Mouse (Mus musculus): ENCODE data around the gene Pam.
"Not testable (repeated sequence)": the region's sequence is repeated elsewhere in the genome, so short reads cannot be mapped to it uniquely, and the experiment has no call there.

Pam gene

DNA sequence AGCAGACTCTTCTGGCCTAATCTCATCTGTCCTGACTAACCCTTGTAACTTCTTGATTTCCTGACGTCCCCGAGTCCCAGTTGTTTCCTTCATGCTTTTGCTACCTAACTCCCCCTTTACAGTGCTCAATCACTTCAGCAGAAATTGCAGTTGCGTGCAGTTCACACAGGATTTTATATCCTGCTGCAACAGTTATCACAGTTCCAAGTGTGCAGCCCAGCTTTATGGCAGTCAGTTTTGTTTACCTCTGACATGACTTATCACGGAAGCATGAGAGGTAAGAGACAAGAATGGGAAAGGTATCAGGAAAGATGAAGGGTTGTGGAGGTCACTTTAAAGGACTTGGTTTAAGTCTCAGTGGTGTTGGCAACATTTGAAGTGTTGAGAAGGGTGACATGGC, 125.7 kb downstream of the Pam start:
- CTCF ChIA-PET = no interaction called here

DNA sequence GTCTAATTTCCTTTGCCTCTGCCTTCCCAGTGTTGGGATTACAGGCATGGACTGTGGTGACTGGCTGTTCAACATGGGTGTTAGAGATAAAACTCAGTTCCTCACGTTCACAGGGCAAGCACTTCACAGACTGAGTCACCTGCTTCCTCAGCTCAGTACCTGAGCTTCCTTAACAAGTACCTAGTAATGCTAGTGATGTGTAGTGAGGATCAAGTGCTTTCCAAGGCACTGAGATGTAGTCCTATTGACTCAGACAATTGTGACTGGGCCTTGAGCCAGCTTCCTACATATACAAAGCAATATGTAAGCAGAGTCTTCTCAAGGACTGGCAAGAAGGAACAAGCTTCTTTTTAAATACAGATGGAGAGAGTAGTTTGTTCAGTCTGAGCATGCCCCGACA, 131.7 kb downstream of the Pam start:
- CTCF ChIA-PET = no interaction called here

DNA sequence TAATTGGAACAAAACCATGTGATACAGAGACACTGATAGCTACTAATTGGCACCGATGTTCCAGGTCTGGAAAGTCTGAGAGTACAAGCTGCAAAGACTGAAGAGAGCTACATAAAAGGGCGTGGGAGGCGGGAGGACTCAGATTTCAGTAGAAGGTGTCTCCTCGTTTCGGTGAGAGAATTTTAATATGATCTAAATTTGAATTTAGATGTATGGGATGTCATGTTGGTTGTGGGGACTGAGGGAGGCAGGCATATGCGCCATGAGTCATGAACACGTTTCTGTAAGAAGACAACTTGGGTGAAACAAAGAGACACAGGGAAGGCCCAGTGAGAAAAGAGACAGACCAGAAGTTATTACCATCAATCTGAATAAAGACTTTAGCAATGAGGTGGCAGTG, 133.3 kb downstream of the Pam start:
- CTCF ChIA-PET = no interaction called here

DNA sequence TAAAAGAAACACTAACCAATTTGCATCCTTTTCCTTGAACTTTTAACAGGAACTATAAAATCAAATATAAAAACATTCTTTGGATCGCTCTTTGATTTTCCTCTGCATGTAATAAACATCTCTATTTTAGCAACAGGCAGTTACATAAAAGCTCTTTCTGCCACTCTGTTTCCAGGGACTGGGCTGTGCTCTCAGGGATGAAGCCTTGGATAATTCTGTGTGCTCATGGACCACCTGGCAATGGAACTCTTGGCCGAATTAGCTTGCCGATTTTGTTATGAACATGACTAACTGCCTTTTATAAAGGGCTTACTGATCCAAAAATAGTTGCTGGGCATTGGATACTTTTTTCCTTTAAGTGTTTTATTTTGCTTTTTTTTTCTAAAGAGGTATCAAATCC, 134.8 kb downstream of the Pam start:
- CTCF ChIA-PET = no interaction called here

DNA sequence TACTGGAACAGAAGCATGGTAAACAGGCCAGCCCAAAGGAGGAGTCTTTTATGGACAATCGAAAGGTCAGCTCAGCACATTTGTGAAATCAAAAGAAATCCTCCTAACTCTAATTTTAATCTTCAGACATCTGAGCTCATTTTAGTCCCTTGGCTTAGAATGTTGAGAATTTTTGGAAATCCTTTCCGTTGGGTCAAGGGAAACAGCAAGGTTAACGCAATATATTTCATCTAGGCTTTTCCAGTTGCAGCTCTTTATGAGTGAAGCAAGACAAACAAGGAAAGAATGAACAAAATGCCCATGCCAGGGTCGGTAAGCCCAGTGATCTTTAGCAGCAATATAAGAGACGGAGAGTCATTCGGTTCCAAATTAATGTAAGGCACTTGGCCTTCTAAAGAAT, 135.3 kb downstream of the Pam start:
- CTCF ChIA-PET = no interaction called here

DNA sequence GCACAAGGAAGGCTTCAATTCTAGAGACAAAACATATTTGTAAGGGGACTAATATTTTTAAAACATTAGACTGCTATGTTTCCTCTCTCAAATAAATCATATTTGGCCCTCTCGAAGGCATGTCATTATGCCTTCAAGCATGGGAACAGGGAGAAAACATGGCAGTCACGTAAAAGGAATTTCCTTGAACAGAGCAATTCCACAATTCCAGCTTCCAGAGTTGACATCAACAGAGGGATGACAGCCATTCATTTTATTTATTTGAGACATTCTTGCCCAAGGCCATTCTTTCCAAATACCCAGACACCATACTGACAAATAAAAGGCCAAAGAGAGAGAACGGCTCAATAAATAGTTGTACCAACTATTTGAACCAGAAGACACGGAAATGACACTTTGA, 136.7 kb downstream of the Pam start:
- CTCF ChIA-PET = no interaction called here

DNA sequence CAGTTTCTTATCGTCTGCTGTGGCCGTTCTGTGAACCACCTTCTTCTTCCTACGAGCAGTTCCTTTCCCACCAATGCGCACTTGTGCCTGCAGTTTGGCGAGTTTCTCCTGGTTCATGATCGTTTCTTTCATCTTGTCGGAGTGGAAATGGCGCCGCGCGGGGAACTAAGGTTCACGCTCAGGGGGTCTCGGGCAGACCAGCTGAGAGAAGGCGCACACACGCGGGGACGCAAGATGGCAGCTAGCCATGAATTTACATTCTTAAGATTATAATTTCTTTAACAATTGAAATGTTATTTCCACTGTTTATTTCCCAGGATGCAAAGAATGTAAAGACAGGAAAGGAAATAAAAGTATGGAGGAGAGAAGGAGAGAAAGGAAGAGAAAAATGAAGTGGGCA, 146.2 kb downstream of the Pam start:
- CTCF ChIA-PET = not testable (repeated sequence)

DNA sequence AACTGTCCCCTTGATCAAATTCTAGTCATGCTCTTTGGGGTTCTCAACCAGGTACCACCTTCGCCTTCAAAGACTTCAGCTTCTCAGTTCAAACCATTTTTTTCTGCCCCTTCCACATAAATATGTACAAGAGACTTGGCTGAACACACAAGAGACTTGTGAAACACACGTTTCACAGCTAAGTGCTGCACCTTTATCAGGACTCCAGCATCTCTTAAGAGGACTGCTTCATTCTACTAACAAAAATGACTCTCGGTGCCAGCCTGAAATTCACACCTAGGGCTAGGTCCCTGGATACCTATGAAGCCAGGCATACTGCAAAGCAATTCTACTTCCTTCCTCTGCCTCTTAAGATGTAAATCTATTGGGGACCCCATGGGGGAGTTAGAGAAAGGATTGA, 148.3 kb downstream of the Pam start:
- CTCF ChIA-PET = no interaction called here

DNA sequence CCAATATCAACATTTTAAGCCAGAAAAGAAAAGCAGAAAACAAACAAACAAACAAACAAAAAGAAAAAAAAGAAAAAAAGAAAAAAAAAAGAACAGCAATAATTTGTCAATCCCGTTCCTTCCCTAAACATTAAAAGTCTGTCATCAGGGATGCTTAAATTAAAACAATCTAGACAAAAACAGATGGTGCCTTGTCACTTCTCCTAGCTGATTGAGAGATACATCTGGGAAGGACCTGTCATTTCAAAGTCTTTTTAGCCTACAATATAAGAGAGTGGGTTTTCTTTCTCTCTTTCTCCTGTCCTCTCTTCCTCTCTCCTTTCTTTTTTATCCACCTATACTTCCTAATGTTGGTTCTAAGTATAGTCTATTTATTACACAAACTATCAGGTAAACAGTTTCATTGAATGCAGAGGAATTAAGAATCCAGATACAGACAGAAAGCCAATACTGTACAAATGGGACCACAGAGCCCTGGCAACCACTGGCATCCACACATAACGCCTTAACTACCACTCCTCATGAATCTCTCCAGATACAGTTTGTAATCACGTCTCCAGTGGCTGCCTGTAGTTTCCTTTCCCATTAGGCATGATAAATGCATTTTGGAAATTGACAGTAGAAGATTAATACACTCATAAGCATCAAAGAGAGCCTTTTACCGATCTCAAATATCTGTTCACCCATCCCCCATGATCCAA, 151.4 kb downstream of the Pam start:
- CTCF ChIA-PET = no interaction called here

DNA sequence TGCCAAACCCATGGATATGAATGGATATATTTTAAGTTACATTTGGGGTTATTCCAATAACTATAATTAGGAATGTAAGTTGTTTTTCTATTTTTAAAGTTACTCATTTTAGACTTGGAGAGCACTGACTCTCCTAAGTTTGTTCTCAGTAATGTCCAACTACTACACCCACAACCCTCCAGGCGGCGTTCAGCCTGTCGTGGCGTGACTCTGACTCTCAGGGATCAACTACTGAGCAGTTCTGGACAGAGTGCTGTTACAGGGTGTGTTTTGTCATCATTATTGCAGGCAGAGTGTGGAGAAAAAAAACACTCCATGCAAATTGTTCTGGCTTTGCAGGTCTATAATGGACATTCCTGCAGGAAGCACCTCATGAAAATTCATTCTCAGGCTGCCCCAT, 152.0 kb downstream of the Pam start:
- CTCF ChIA-PET = no interaction called here

DNA sequence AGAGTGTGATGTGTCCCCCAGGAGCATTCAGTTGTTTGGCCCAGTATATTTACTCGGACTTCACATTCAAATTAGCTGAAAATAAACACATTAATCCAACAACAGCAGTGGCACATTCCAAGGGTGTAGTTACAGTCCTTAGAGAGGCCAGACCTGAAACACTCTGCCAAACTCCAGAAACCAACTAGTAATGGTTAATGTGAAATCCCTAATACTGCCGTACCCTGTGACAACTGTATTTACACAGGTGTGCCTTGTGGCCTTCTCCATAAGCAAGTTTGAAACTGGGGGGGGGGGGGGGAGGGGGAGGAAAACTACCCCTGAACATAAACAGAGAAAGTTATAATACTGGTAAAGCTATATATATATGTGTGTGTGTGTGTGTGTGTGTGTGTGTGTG, 152.5 kb downstream of the Pam start:
- CTCF ChIA-PET = no interaction called here

DNA sequence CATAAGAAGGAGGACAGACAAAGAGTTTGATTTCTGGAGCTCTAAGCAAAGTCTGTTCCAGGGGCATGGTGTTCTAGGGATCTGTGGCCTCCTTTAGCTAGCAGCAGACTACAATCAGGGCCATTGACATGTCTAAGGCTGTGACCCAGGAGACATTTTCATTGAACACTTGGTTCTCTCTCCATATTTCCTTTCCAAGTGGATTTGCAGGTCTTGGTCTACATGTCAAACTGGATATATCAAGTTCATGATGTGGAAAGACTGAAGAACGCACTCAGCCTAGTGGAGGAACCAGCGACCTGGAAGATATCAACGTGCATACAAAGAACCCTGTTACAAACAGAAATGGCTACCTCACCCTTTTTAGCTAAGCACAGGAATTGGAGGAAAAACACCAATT, 156.9 kb downstream of the Pam start:
- CTCF ChIA-PET = no interaction called here

DNA sequence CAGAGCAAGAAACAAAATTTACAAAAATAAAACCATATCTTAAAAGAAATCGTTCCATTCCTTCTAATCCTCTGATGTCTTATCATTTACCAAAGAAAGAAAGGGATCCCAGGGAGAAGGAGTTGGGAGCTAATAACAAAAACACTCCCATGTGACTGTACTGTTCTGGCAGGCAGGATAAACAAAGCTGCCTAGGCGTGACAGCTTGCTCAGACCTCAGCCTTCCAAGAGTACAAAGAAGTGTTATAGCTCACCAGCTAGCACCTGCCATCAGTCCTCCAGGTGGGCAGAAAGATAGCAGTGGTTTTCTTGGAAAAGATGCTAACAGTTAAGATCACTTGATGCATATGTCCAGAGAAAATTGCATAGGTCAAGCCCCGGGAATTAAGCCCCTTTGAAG, 157.4 kb downstream of the Pam start:
- CTCF ChIA-PET = no interaction called here

DNA sequence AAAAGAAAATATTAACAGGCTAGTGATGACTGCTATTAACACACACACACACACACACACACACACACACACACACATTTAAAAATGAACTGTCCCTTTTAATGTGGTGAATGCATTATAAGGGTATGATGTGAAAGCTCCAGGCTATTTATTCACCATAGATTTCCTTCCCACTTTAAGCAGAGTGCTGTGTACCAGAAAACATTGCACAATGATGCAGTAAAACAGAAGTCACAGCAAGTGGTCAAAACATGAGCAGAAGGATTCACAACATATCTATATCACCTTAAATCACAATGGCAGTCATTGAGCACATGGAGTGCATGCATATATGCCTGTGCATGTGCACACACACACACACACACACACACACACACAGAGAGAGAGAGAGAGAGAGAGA, 160.5 kb downstream of the Pam start:
- CTCF ChIA-PET = no interaction called here

DNA sequence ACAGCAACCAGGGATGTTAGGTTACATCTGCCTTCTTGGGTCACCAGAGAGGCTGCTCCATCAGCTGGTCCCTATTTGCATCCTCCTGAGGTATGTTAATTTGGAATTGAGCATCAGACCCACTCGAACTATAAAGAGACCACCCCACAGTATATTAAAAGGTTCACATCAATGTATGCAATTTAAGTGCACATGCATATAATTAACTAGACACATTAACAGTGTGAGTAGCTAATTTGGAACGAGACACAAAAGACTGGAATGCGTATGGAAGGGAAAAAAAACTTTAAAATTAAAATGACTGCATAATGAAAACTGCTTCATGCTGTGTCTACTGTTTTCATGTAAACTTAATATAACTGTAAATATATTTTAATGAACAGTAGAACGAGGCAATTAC, 164.2 kb downstream of the Pam start:
- CTCF ChIA-PET = no interaction called here

DNA sequence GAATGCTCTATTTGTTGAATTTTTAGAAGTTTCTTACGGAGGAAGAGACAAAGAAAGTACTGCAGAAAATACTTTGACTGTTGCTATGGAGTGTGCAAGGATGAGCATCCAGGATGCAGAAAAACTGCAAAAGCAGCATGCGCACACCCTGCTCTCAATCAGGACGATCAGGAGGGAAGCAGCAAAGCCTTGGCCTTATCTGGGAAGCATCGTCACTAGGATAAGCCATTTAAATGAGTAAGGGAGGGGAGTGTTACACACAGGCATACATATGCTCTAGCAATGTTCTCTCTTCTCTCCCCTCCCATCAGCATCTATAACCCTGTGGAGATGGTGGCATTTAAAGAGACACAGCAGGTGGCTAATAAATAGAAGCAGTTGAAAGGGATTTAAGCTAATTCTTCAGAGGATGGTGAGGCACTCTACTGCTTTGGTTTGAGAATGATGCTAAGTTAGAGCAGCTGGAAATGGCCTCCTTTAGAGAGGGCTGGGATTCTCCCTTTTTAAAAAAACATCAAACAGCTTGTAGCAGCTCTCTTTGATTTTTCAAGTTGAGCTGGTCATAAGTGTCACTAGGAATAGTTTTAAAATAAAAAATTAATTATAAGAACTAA, 165.9 kb downstream of the Pam start:
- CTCF ChIA-PET = no interaction called here

DNA sequence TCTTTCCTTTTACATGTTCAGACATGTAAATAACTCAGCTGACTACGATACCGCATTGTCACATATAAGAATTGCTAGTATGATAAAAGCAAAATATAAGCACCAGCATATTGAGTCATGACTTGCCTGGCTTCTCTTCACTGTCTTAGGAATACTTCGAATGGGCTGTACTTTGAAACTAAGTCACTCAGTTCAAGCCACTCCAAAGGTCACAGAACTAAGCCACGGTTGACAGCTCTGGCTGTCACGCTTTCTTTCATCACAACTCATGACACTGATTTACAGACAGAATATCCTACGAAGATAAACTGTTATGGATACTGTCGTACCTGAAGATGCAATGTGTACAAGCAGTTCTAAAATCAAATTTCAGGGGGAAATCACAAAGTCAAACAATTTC, 168.7 kb downstream of the Pam start:
- CTCF ChIA-PET = no interaction called here

DNA sequence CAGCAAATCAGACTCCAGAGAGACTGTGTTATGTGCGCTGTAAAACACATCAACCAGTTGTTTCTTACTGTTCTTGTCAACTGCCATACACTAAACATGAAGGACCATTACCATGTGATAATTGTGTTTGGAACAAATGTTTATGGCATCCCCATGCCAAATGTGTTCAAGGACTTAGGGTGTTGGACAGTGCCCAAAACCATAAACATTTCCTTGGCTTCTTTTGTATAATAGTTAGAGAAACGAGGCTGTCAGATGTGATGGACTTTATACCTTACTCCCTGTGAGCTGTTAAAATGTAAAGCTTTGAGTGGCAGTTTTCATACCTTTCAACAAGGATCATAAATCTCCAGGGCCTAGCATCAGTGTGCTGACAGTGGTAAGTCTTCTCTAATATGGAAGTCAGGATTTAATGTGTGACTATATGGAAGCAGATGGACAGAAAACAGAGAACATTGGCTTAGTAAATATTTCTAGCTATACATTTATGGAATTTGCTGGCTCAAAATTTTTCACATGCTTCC, 169.4 kb downstream of the Pam start:
- CTCF ChIA-PET = no interaction called here

DNA sequence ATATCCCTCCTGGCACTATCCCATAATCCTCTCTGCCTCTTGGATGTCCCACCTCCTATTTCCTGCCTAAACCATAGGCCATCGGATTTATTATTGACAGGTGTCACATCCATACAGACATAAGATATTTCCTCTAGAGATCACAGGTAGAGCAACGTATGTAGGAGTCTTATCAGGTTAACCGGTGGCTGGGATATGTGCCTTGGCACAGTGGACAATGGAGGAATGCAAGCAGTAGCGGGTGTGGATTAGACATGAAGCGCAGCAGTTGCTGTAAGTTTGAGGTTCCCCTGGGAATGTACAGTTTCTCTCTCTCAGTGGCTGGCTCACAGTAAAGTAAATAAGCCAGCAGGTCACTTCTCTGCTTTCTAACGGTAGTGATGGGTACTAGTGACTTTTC, 173.1 kb downstream of the Pam start:
- CTCF ChIA-PET = no interaction called here

DNA sequence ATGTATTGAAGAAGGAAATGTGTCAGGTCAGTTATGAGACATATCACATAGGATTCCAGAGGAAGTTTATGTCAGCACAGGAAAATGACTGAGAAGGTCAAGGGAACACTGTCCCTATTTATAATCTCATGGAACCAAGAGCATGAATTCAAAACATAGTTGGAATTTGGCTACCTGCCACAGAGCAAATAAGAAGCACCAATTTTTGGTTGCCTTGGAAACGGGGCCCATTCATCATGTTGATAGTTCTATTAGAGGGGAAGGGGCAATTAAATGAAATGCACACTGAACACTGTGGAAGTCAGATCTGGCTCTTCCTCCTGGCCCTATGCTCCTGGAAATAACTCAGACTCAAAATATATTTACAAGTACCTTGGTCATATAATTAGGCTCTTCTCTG, 173.6 kb downstream of the Pam start:
- CTCF ChIA-PET = no interaction called here

DNA sequence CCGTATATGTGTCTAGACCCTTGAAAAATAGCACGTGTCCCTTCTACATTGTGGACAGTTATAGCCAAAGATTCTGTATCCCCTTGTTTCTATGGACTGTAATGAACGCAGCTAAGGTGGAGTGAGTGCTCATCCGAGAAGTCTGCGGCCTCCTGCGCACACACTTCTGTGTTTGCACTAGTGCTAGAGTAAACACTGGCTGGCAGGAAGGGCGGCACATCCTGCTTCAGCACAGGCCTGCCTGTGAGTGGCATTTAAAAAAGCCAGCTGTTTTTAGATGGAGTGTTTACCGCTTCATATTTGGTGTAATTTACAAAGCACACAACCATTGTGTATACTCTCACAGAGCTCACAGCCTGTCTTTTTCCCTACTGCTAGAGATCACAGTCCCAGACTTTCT, 177.0 kb downstream of the Pam start:
- CTCF ChIA-PET = no interaction called here

DNA sequence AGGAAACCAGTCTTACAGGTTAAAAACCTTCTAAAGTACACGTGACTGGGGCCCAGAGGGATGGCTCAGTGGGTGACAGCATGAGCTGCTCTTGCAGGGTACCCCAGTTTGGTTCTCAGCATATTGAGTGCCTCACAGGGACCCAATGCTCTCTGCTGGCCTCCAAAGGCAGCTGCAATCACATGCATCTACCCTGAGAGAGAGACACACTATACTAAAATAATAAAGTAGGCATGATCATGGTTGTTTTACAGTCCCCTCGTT, 178.5 kb downstream of the Pam start:
- CTCF ChIA-PET = interaction anchor here (0.6 kb wide), 1 partner anchor 217 kb away, joined by 3 read pairs; no protein-coding TSS in a partner anchor

DNA sequence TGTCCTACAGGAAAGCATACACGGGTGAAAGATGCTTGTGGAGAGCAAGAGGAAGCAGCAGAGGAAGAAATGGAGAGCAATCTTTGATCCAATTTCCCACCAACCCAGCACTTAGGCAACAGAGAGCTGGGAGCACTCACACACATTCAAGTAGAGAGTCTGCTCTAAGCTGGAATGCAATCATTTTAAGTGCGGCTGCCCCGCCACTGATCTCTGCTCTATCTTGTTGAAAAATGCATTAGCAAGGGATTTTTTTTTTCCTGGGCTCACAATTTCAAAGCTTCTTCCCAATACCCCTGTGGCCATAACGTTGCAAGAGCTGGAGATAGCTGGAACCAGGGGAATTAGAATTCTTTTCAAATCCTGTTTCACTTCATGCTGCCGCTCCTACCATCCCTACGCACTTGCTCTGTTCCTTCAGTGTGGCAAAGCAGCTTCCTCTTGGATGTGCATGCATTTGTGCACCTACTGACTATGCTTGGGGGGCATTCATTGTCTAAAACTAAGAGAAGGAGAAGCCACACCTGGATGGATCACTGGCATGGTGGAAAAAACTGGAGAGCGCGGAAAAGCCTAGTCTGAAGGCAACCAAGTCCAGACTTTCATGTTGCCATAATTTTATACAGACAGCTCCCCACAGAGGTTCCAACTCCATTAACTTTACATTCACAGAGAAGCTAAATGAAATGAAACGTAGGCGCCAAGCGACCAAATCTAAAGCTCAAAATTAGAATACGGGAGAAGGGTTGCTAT, 179.1 kb downstream of the Pam start:
- CTCF ChIA-PET = interaction anchor here (0.6 kb wide), 1 partner anchor 216 kb away, joined by 3 read pairs; no protein-coding TSS in a partner anchor

DNA sequence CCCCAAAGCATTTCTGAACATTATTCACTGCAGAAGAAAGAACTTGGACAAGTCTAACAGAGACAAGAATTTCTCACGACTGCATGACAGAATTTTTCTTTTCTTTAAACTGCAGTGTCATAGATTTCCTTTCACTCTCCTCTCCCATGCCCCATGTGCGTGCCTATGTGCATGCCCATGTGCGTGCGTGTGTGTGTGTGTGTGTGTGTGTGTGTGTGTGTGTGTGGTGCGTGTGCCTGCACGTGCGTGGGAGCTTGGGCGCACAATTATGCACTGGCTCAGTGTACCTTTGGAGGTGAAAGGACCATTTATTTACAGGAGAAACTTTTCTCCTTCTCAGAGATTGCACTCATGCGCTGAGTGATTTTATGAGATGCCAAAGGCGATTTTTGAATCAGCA, 179.7 kb downstream of the Pam start:
- CTCF ChIA-PET = no interaction called here
